Mouse (Mus musculus): ENCODE measurements around the gene Gm5751.

- TF ChIP-seq POLR2A (IDR thresholded peaks at IDR 0.05; ENCODE audit: insufficient read length, low read depth) = no peak
- TF ChIP-seq MYOG (IDR thresholded peaks at IDR 0.05; ENCODE audit: control insufficient read depth in 1 of 3, insufficient read depth in 1 of 3, insufficient read length in 2 of 3, low read depth in 2 of 3) = no peak
- TF ChIP-seq REST (IDR thresholded peaks at IDR 0.05; ENCODE audit: insufficient read depth, insufficient read length) = no peak
- TF ChIP-seq MYOD1 (IDR thresholded peaks at IDR 0.05; ENCODE audit: control insufficient read depth in 1 of 3, insufficient read length in 2 of 3, low read depth in 2 of 3) = no peak
- no peak for TF ChIP-seq USF1 (IDR thresholded peaks at IDR 0.05; ENCODE audit: low read depth)
- no peak for TF ChIP-seq CEBPB (IDR thresholded peaks at IDR 0.05; ENCODE audit: insufficient read depth, poor library complexity, severe bottlenecking)
Observed at GRCm38 (mm10) chrX:8901906-8902472, 27.9 kb downstream of the Gm5751 start.
